Mouse (Mus musculus) cerebellum, adult 2 months (tissue): Measurements from ENCODE around the gene Plppr2.

ENCODE experiments used
- CTCF ChIP-seq: fragments of 200-500 bp; IDR thresholded peaks from 2 replicates; pipeline ENCODE4 v1.5.1; 2011; ENCODE audit warnings: low read depth, mild to moderate bottlenecking, control low read depth, low read length, moderate library complexity, borderline replicate concordance; ENCODE audit not compliant: insufficient read depth
- POLR2A ChIP-seq: fragments of 200-500 bp; IDR thresholded peaks from 2 replicates; pipeline ENCODE4 v1.6.1; 2011; ENCODE audit warnings: low read length, control low read depth, borderline replicate concordance; ENCODE audit not compliant: insufficient read depth

- TF ChIP-seq CTCF (no peak), POLR2A (peak; percentile 84)
These were observed at the start of gene Plppr2 for GRCm38 (mm10) chr9:21936692-21937570.
